In genomic region chr4:135286033-135286622, GRCm38 (mm10) we compare ENCODE assay signal across 9 mouse cellular contexts. TPM values are rescaled to one million over a fixed set of nuclear protein-coding genes. Genes with fewer than 3 reads are reported as not detected.
DNase-seq lines count a peak whose midpoint lies in the region; ATAC-seq and TF ChIP-seq lines count a peak whose summit lies in the region.
"Had no signal": no experiment of that assay in that cellular context is flagged by ENCODE, and none has a peak within 500 bp of the region (broad histone marks: within the 10 kb centered on the region; RNA-seq: fewer than 3 reads in every experiment).

No protein-coding gene starts in this region.

- H3K9me3 ChIP-seq in kidney, embryonic 16.5 days (ENCODE audit: low read length), result no peaks in the 10 kb centered on the region
- H3K9me3 ChIP-seq in ES-Bruce4 (replicated peaks; ENCODE audit: control insufficient read depth, insufficient read depth, low read length, poor library complexity, severe bottlenecking), result no peaks in the 10 kb centered on the region
- no peaks in the 10 kb centered on the region for H3K9me3 ChIP-seq in G1E (replicated peaks)
- no peaks in the 10 kb centered on the region for H3K9me3 ChIP-seq in intestine, postnatal 0 days (ENCODE audit: control insufficient read depth)
- H3K9me3 ChIP-seq in neural tube, embryonic 15.5 days (replicated peaks), result no peaks in the 10 kb centered on the region

- 43% methylated on average over 12 of the region's 12 CpGs for WGBS in kidney, embryonic 16.5 days
- WGBS in intestine, postnatal 0 days, result 67% methylated on average over 12 of the region's 12 CpGs
- WGBS in neural tube, embryonic 15.5 days, result 67% methylated on average over 12 of the region's 12 CpGs

- TF ChIP-seq CTCF in ES-Bruce4 (IDR thresholded peaks at IDR 0.05; ENCODE audit: low read depth, low read length) (no peak), G1E (IDR thresholded peaks at IDR 0.05; ENCODE audit: low read depth, low read length) (no peak)
- TF ChIP-seq CTCF in intestine, postnatal 0 days (IDR thresholded peaks at IDR 0.05; ENCODE audit: low read depth), result no peak

- no peak for TF ChIP-seq EP300 in ES-Bruce4 (IDR thresholded peaks at IDR 0.05; ENCODE audit: insufficient read depth, low read depth, low read length)

- H3K4me3 ChIP-seq in kidney, embryonic 16.5 days (ENCODE audit: low read length), result no peak overlapping the region
- H3K4me3 ChIP-seq in ES-Bruce4 (ENCODE audit: low read depth, low read length) (no peak overlapping the region), G1E (ENCODE audit: low read depth, low read length) (peak overlapping the region; percentile 66; the same call in 1 of the 2 replicates)
- no peak overlapping the region for H3K4me3 ChIP-seq in intestine, postnatal 0 days (ENCODE audit: low read depth, low read length)
- H3K4me3 ChIP-seq in neural tube, embryonic 15.5 days (replicated peaks), result no peak overlapping the region

- DNase-seq in kidney, adult 9 months, result no peak
- DNase-seq in G1E (ENCODE audit: low spot score), result no peak
- DNase-seq in retina, embryonic 14.5 days (ENCODE audit: low spot score), result no peak
- DNase-seq: cerebellum, adult 9-10 months had no signal

- no peak for TF ChIP-seq POLR2A in ES-Bruce4 (IDR thresholded peaks at IDR 0.05; ENCODE audit: insufficient read depth, low read length)

- H3K27ac ChIP-seq in kidney, embryonic 16.5 days (ENCODE audit: low read length), result peak overlapping the region; percentile 67
- peak overlapping the region; percentile 20 for H3K27ac ChIP-seq in ES-Bruce4 (ENCODE audit: insufficient read depth, low read length)
- H3K27ac ChIP-seq in intestine, postnatal 0 days (ENCODE audit: low read depth, low read length), result peak overlapping the region; percentile 75; the same call in 1 of the 2 replicates
- H3K27ac ChIP-seq in neural tube, embryonic 15.5 days (replicated peaks), result no peak overlapping the region

- H3K4me2 ChIP-seq in kidney, embryonic 16.5 days (replicated peaks; ENCODE audit: low read depth, low read length), result no peak overlapping the region; the same call in 1 of the 2 replicates
- H3K4me2 ChIP-seq in intestine, postnatal 0 days (replicated peaks; ENCODE audit: low read depth), result no peak overlapping the region
- no peak overlapping the region for H3K4me2 ChIP-seq in neural tube, embryonic 15.5 days

- H3K36me3 ChIP-seq in kidney, embryonic 16.5 days (ENCODE audit: insufficient read depth, low read length), result no peaks in the 10 kb centered on the region
- H3K36me3 ChIP-seq in ES-Bruce4 (ENCODE audit: control insufficient read depth, insufficient read depth, low read length, poor library complexity, severe bottlenecking) (no peaks in the 10 kb centered on the region), G1E (replicated peaks) (no peaks in the 10 kb centered on the region)
- no peaks in the 10 kb centered on the region for H3K36me3 ChIP-seq in intestine, postnatal 0 days (ENCODE audit: control insufficient read depth, insufficient read depth)
- H3K36me3 ChIP-seq in neural tube, embryonic 15.5 days, result no peaks in the 10 kb centered on the region

- no peaks in the 10 kb centered on the region for H3K27me3 ChIP-seq in kidney, embryonic 16.5 days (ENCODE audit: insufficient read depth, low read length)
- H3K27me3 ChIP-seq in ES-Bruce4 (ENCODE audit: control insufficient read depth, insufficient read depth, low read length, poor library complexity, severe bottlenecking) (no peaks in the 10 kb centered on the region), G1E (ENCODE audit: insufficient read depth, low read length) (no peaks in the 10 kb centered on the region)
- no peaks in the 10 kb centered on the region for H3K27me3 ChIP-seq in intestine, postnatal 0 days (replicated peaks; ENCODE audit: control insufficient read depth, insufficient read depth, low read length)
- H3K27me3 ChIP-seq in neural tube, embryonic 15.5 days (replicated peaks), result no peaks in the 10 kb centered on the region

- H3K4me1 ChIP-seq in kidney, embryonic 16.5 days (ENCODE audit: insufficient read depth, low read length), result peaks cover 19% of the 10 kb centered on the region
- peaks cover 3% of the 10 kb centered on the region for H3K4me1 ChIP-seq in ES-Bruce4 (ENCODE audit: control insufficient read depth, insufficient read depth, low read length)
- H3K4me1 ChIP-seq in G1E (ENCODE audit: insufficient read depth, low read depth, low read length), result peaks cover 65% of the 10 kb centered on the region
- peaks cover 17% of the 10 kb centered on the region for H3K4me1 ChIP-seq in intestine, postnatal 0 days (replicated peaks; ENCODE audit: control insufficient read depth, insufficient read depth, low read length)
- peaks cover 8% of the 10 kb centered on the region; the same call in 1 of the 2 replicates for H3K4me1 ChIP-seq in neural tube, embryonic 15.5 days

- no peak overlapping the region for H3K9ac ChIP-seq in kidney, embryonic 16.5 days (replicated peaks; ENCODE audit: low read length)
- 0 out of 2 replicates have a peak overlapping the region, but pooled peaks have one; percentile 5 for H3K9ac ChIP-seq in ES-Bruce4 (ENCODE audit: low read depth, poor library complexity, severe bottlenecking)
- H3K9ac ChIP-seq in intestine, postnatal 0 days (ENCODE audit: low read depth, low read length), result no peak overlapping the region
- H3K9ac ChIP-seq in neural tube, embryonic 15.5 days (replicated peaks), result no peak overlapping the region

- ATAC-seq in kidney, embryonic 16.5 days (ENCODE audit: low FRiP score, low TSS enrichment), result no peak
- no peak for ATAC-seq in G1E (ENCODE audit: extremely low read depth, insufficient number of reproducible peaks, low FRiP score, poor library complexity, severe bottlenecking)
- no peak for ATAC-seq in intestine, postnatal 0 days
- ATAC-seq in neural tube, embryonic 15.5 days (ENCODE audit: low FRiP score), result no peak
- ATAC-seq in CD4-positive, CD25-positive, alpha-beta regulatory T cell, adult 4 months, result no peak

RNA-seq across cellular contexts. Expression of gene Clic4, which starts 13.5 kb away (rescaled TPM):
- 209 and 228 TPM in 2 replicates for polyA plus RNA-seq in kidney, embryonic 16.5 days (2015; fragmentation: Nextera tagmentation; extraction: Ambion mirVana)
- polyA plus RNA-seq in ES-Bruce4 (2011; ENCODE audit: insufficient read depth, insufficient read length, low read depth, missing spikeins) (151 TPM in 2 replicates), G1E (2012) (37.3 and 38.1 TPM in 2 replicates)
- total RNA-seq in G1E (2014; fragmentation: Nextera tagmentation) (172 and 176 TPM in 2 replicates), G1E (2017) (115 and 125 TPM in 2 replicates)
- polyA plus RNA-seq in intestine, postnatal 0 days (2015; fragmentation: Nextera tagmentation; extraction: Ambion mirVana), result 66.9 and 67.9 TPM in 2 replicates
- 45.3 and 62.7 TPM in 2 replicates for polyA plus RNA-seq in neural tube, embryonic 15.5 days (2015; fragmentation: Nextera tagmentation; extraction: Ambion mirVana)
- 1 to 10 TPM; 7.0 to 8.0 TPM for polyA plus RNA-seq in CD4-positive, CD25-positive, alpha-beta regulatory T cell, adult 4 months (2017; shearing (Covaris generic))
